Mouse (Mus musculus): ENCODE results near the gene Map6. TPM values are rescaled to one million over a fixed set of nuclear protein-coding genes. Genes with fewer than 3 reads are reported as not detected.

Gene Map6
- polyA plus RNA-seq, 1 experiment from 2014 or later, result 1.7 TPM

- Histone ChIP-seq H3K9ac (ENCODE audit: low read depth, low read length) (no peak overlapping the region), H3K4me3 (replicated peaks; ENCODE audit: low read depth, low read length) (no peak overlapping the region), H3K4me2 (ENCODE audit: low read length) (no peak overlapping the region), H3K4me1 (replicated peaks; ENCODE audit: insufficient read depth, low read length) (no peaks in the 10 kb centered on the region; the same call in 1 of the 2 replicates), H3K36me3 (ENCODE audit: insufficient read depth, low read length) (no peaks in the 10 kb centered on the region), H3K27ac (no peak overlapping the region), H3K27me3 (ENCODE audit: insufficient read depth, low read length) (no peaks in the 10 kb centered on the region), H3K9me3 (replicated peaks; ENCODE audit: low read length) (no peaks in the 10 kb centered on the region)
- DNase-seq (ENCODE audit: low spot score), result no peak
- TF ChIP-seq CTCF (IDR thresholded peaks at IDR 0.05; ENCODE audit: low read depth), result no peak
- no peak for ATAC-seq (replicated peaks; ENCODE audit: low FRiP score, low read depth)
- 70% methylated on average over 6 of the region's 6 CpGs for WGBS
These were observed 58.9 kb downstream of the Map6 start for GRCm38 (mm10) chr7:99326128-99326527.

- H3K9me3 ChIP-seq (replicated peaks; ENCODE audit: low read length), result no peaks in the 10 kb centered on the region
- H3K36me3 ChIP-seq (ENCODE audit: insufficient read depth, low read length), result no peaks in the 10 kb centered on the region
- no peak overlapping the region for H3K9ac ChIP-seq (ENCODE audit: low read depth, low read length)
- no peak overlapping the region for H3K4me2 ChIP-seq (ENCODE audit: low read length)
- no peak overlapping the region for H3K27ac ChIP-seq
- no peak for DNase-seq (ENCODE audit: low spot score)
- TF ChIP-seq CTCF (IDR thresholded peaks at IDR 0.05; ENCODE audit: low read depth), result no peak
- no peak overlapping the region for H3K4me3 ChIP-seq (replicated peaks; ENCODE audit: low read depth, low read length)
- H3K4me1 ChIP-seq (replicated peaks; ENCODE audit: insufficient read depth, low read length), result no peaks in the 10 kb centered on the region; the same call in 1 of the 2 replicates
- H3K27me3 ChIP-seq (ENCODE audit: insufficient read depth, low read length), result no peaks in the 10 kb centered on the region
- 55% methylated on average over 4 of the region's 4 CpGs for WGBS
- ATAC-seq (replicated peaks; ENCODE audit: low FRiP score, low read depth), result no peak
These were observed 61.6 kb downstream of the Map6 start for GRCm38 (mm10) chr7:99328847-99329246.

- Histone ChIP-seq H3K9ac (ENCODE audit: low read depth, low read length) (no peak overlapping the region), H3K9me3 (replicated peaks; ENCODE audit: low read length) (no peaks in the 10 kb centered on the region), H3K4me2 (ENCODE audit: low read length) (no peak overlapping the region), H3K36me3 (ENCODE audit: insufficient read depth, low read length) (no peaks in the 10 kb centered on the region), H3K4me1 (replicated peaks; ENCODE audit: insufficient read depth, low read length) (no peaks in the 10 kb centered on the region), H3K27me3 (ENCODE audit: insufficient read depth, low read length) (no peaks in the 10 kb centered on the region), H3K4me3 (replicated peaks; ENCODE audit: low read depth, low read length) (no peak overlapping the region), H3K27ac (no peak overlapping the region)
- WGBS, result 66% methylated on average over 5 of the region's 5 CpGs
- TF ChIP-seq CTCF (IDR thresholded peaks at IDR 0.05; ENCODE audit: low read depth), result no peak
- no peak for ATAC-seq (replicated peaks; ENCODE audit: low FRiP score, low read depth)
- no peak for DNase-seq (ENCODE audit: low spot score)
These were observed 62.8 kb downstream of the Map6 start for GRCm38 (mm10) chr7:99330012-99330411.

DNA sequence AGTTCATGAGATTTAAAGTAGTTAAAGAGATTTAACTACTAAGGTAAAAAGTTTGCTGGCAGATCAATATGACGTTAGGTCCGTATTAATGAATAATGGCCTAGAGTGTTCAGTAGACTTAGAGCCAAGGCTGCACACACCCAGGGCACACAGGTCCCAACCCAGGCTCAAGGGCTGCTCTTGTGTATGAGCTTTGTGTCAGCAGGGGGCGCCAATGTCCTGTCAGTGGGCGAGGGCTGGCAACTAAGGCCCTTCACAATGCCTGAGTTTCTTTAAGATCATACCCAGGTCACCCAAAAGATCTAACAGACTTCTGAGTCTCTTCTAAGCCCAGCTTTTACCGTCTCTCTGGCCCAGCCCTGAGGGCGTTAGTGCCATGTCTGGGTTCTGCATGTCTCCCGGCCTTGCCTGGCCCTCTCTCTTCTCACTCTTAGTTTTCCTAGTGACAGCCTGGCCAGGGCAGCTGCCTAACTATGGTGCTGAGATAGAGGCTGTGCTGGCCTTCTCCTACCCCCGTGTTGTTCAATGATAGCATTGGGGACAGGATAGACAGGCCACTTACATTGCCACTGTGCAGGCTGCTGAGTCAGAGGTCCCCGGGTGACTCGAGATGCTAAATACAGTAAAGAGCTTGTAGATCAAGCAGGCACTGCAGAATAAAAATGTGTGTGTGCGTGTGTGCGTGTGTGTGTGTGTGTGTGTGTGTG, 65.7 kb downstream of the Map6 start:
- 47% methylated on average over 12 of the region's 12 CpGs for WGBS
- peak; percentile 92 for DNase-seq (ENCODE audit: low spot score)
- Histone ChIP-seq H3K27ac (no peak overlapping the region), H3K9me3 (replicated peaks; ENCODE audit: low read length) (no peaks in the 10 kb centered on the region), H3K4me2 (ENCODE audit: low read length) (no peak overlapping the region), H3K36me3 (ENCODE audit: insufficient read depth, low read length) (no peaks in the 10 kb centered on the region), H3K4me3 (replicated peaks; ENCODE audit: low read depth, low read length) (no peak overlapping the region), H3K27me3 (ENCODE audit: insufficient read depth, low read length) (no peaks in the 10 kb centered on the region), H3K9ac (ENCODE audit: low read depth, low read length) (no peak overlapping the region), H3K4me1 (replicated peaks; ENCODE audit: insufficient read depth, low read length) (no peaks in the 10 kb centered on the region)
- TF ChIP-seq CTCF (IDR thresholded peaks at IDR 0.05; ENCODE audit: low read depth), result peak; percentile 98
- peak; percentile 81 for ATAC-seq (replicated peaks; ENCODE audit: low FRiP score, low read depth)

GRCm38 (mm10) chr7:99340736-99341135, 73.5 kb downstream of the Map6 start:
- TF ChIP-seq CTCF (IDR thresholded peaks at IDR 0.05; ENCODE audit: low read depth), result no peak
- WGBS, result 76% methylated on average over 8 of the region's 8 CpGs
- Histone ChIP-seq H3K4me2 (ENCODE audit: low read length) (no peak overlapping the region), H3K9me3 (replicated peaks; ENCODE audit: low read length) (no peaks in the 10 kb centered on the region), H3K27me3 (ENCODE audit: insufficient read depth, low read length) (no peaks in the 10 kb centered on the region), H3K36me3 (ENCODE audit: insufficient read depth, low read length) (peaks cover 22% of the 10 kb centered on the region), H3K9ac (ENCODE audit: low read depth, low read length) (no peak overlapping the region), H3K4me3 (replicated peaks; ENCODE audit: low read depth, low read length) (no peak overlapping the region), H3K4me1 (replicated peaks; ENCODE audit: insufficient read depth, low read length) (no peaks in the 10 kb centered on the region), H3K27ac (no peak overlapping the region)
- no peak for DNase-seq (ENCODE audit: low spot score)
- no peak for ATAC-seq (replicated peaks; ENCODE audit: low FRiP score, low read depth)

- no peak for TF ChIP-seq CTCF (IDR thresholded peaks at IDR 0.05; ENCODE audit: low read depth)
These were observed 76.3 kb downstream of the Map6 start for GRCm38 (mm10) chr7:99343577-99343976.

More at GRCm38 (mm10) chr7:99343577-99343976, 76.3 kb downstream of the Map6 start:
- Histone ChIP-seq H3K9ac (ENCODE audit: low read depth, low read length) (no peak overlapping the region), H3K27me3 (ENCODE audit: insufficient read depth, low read length) (no peaks in the 10 kb centered on the region), H3K4me3 (replicated peaks; ENCODE audit: low read depth, low read length) (no peak overlapping the region), H3K4me2 (ENCODE audit: low read length) (no peak overlapping the region), H3K27ac (no peak overlapping the region), H3K9me3 (replicated peaks; ENCODE audit: low read length) (no peaks in the 10 kb centered on the region), H3K4me1 (replicated peaks; ENCODE audit: insufficient read depth, low read length) (no peaks in the 10 kb centered on the region; the same call in 1 of the 2 replicates), H3K36me3 (ENCODE audit: insufficient read depth, low read length) (peaks cover 50% of the 10 kb centered on the region)
- no peak for DNase-seq (ENCODE audit: low spot score)
- WGBS, result 80% methylated on average over 4 of the region's 4 CpGs
- no peak for ATAC-seq (replicated peaks; ENCODE audit: low FRiP score, low read depth)
